Mouse (Mus musculus): ENCODE data around the gene Tsacc. TPM values are rescaled to one million over a fixed set of nuclear protein-coding genes. Genes with fewer than 3 reads are reported as not detected.

Gene Tsacc
- total RNA-seq, 1 experiment from 2014 or later, result 2.6 TPM

DNA sequence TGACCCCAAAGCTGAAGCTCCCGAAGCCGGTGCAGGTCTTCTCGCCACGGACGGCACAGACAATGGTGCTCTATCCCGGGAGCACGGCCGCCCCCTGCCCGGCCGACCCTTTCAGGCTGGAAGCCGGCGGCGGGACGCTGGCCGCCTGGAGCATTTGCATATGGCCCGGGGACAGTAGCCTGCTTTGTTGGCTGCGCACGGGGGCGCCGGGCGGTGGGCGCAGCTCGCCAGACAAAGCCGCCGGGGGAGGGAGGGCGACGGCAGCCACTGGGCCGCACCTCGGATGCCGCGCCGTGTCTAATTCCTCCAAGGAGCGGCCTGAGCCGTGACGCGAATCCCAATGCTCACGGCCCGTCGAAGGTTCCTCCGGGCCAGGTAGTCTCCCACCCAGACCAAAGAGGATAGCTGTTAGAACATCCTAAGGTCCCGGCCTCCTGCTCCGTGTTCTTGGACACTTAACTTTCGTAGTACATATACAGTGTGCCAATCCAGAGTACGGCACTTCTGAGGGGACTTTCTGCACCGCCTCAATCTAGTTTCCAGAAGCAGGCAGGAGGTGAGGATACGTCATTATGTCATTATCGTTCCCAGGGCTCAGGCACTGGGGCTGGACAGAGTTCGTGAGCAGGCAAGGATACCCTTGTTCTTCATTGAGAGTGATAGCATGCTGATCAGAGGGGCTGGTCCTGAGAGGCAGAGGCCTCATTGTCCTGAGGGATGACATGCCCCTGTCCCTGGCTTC, 55.6 kb downstream of the Tsacc start:
- no peak for ATAC-seq (replicated peaks; ENCODE audit: low read depth, poor library complexity, severe bottlenecking)

DNA sequence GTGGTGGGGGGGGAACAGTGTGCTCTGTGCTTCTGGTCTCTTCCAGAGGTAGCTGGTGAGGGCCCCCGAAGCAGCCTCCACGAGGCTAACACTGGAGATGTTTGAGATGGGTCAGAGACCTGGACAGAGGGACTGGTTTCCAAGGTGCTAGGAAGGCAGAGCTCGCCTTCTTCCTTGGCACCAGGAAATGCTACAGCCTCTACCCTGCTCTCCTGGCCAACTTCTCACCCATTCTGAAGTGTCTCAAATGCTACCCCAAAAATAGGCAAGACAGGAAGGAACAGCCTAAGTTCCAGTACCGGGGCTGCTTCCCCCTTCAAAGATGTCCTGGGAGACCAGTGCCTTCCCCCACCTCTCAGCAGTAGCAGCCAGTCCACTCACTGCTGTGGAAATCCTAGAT, 57.4 kb downstream of the Tsacc start:
- ATAC-seq (replicated peaks; ENCODE audit: low read depth, poor library complexity, severe bottlenecking), result no peak

DNA sequence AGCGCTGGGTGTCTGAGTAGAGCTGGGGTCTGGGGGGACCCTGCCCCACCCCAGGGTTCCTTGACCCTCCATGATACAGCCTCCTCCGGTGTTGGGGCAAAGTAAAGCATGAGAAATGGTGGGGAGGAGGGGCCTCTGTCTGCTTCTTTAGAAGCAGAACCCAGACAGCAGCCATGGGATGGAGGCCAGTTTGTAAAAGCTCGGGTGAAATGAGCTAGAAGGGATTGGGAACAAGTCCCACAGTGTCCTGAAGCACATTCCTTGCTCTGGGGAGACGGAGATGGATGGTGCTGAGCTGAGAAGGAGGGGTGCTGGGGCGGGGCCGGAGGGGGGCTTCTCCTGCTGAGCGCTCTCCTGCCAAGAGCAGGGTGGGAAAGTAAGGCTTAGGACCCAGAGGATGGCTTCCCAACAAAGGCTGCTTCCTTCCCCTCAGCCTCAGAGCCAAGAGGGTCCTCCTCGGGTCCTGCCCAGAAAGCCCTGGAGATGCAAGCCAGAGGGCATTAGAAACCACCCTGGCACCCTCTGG, 57.9 kb downstream of the Tsacc start:
- no peak for ATAC-seq (replicated peaks; ENCODE audit: low read depth, poor library complexity, severe bottlenecking)

DNA sequence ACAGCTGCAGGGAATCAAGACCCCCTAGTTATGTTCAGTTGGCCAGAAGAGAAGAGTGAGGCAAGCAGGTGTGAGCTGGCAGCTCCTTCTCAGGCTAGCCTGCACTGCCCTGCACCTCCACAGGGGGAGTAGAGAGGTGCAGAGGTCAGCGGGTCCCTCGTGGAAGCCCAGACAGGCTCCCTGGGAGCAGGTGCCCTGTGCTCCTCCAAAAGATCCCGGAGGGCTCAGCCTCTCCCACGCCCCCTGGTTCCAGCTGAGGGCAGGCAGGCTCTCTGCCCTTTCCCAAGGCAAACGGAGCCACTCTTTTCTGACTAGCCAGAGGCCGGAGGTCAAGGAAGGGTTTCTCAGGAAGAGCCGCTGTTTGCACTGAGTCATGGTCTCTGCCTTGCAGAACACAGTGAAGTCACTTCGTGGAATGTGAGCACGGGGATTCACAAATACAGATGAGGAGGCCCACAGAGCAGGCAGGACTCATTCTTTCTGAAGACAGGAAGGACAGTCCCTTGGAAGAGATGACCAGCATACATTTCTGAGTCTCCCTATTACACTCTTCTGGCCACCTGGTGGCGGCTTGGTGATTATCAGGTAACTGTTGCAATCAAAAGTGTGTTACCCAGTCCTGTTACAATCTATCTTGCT, 59.1 kb downstream of the Tsacc start:
- ATAC-seq (replicated peaks; ENCODE audit: low read depth, poor library complexity, severe bottlenecking), result peak; percentile 74

DNA sequence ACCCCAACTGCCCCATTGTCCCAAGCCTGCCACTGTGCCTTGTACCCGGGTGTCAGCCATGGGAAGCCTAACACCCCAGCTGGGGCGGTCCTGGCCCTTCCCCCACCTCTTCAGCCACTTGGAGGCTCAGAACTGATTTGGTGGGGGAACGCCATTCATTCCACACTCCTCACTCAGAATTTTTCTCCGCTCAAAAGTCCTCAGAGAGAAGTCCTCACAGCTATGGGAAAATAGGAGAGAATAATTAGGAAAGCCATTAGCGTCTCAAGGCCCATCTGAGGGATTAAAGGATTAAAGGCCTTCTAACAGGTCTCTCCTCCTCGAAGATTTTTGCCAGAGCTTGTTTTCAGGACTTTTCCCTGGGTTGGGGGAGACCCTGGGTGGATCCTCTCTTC, 59.6 kb downstream of the Tsacc start:
- ATAC-seq (replicated peaks; ENCODE audit: low read depth, poor library complexity, severe bottlenecking), result no peak

DNA sequence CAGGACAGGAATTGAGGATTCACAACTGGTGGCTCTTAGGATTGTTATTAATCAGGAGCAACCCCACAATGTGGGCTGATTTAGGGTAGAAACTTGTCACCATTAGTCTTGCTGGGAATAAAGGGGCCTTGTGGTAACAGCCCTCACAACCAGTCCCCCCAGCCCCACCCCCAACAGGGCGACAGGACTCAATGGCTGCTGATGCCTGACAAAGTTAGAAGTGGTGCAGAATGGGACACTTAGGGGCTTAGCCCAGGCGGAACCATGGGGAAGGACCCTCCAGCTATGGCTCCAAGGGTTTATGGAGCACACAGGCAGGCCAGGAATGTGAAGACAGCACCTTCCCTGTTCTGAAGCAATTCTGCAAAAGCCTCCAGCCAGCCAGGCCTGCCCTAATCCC, 61.2 kb downstream of the Tsacc start:
- no peak for ATAC-seq (replicated peaks; ENCODE audit: low read depth, poor library complexity, severe bottlenecking)

DNA sequence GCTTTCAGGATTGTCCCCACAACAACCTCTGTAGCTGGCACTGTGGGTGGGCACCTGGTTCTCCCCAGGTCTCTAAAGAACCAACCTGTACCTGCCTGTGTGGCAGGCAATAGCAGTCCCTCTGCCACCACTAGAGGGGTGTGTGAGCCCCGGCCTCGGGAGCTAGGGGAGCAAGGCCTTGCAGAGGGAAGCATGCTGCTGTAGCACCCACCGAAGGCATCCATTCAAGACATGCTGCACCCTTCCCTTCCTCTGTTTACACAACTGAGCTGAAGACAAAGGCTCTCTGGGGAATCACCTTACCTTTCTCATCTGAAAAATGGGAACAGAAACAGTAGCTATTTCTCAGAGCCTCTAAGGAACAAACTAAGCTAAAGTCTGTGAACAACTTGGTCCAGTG, 61.6 kb downstream of the Tsacc start:
- ATAC-seq (replicated peaks; ENCODE audit: low read depth, poor library complexity, severe bottlenecking), result no peak

DNA sequence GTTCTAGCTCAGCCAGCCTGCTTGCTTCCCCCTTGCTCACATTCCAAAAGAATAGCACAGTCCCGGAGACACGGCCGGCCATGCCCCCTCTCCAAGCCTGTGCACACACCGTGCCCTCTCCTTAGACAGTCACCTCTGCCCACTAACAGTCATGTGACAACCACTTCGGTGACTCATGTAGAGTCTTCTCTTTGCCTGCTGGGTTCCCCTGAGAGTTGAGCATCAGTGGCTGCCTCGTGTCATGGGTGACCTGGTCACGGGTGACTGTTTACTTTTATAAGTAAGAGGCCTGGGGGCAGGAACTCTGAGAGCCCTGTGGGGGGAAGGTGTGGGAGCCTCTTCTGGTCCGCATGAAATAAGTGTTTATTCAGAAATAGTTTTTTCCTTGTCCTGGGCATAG, 62.8 kb downstream of the Tsacc start:
- ATAC-seq (replicated peaks; ENCODE audit: low read depth, poor library complexity, severe bottlenecking), result no peak

DNA sequence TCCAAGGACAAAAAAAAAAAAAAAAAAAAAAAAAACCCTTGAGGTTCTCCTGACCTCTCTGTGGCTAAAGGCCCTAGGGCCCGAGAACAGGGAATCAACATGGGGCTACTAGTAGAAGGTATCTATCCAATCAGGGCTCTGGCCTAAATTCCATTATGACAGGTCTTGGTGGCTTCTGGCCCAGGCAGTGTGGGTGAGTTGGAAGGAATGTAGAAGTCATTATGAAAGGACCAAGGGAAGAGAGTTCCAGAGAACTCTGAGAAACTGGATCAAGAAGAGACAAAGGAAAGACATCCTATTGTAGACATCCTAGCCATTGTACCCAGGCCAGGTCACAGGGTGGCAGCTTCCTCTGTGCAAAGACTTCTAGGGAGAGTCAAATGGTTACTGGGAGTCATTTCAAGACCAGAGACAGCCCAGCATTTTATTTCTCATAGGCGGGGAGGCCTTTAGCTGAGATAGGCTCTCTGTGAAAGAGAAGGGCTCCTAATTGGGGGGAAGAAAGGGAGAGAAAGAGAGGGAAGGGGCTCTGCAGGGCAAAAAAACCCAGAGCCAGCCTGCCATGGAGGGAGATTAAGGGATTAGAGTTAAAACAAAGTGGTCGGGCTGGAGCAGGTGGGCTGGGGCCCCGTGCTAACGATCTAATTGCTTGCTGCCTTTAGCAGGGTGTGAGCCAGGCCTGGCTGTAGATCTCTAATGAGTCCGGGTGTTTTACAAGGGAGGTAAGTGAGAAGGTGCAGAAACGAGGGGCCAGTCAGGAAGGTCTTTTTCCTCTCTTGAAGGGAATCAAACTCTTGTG, 63.7 kb downstream of the Tsacc start:
- ATAC-seq (replicated peaks; ENCODE audit: low read depth, poor library complexity, severe bottlenecking), result no peak

Other genes with a start within 250 kb of the Tsacc start
- gene Naxe, start 238.5 kb downstream of the Tsacc start, total RNA-seq (2017), result 29.6 and 33.9 TPM in 2 replicates
- not detected in 2 replicates for gene Ttc24, start 218.7 kb downstream of the Tsacc start, total RNA-seq (2017)
- 13.5 and 17.2 TPM in 2 replicates for gene Iqgap3, start 215.0 kb downstream of the Tsacc start, total RNA-seq (2017)
- gene Mef2d, start 154.6 kb downstream of the Tsacc start, total RNA-seq (2017), result 32.2 and 46.4 TPM in 2 replicates
- not detected in 2 replicates for gene Rhbg, start 42.3 kb downstream of the Tsacc start, total RNA-seq (2017)
- not detected in 2 replicates for gene Gm38392, start 9.8 kb downstream of the Tsacc start, total RNA-seq (2017)
- 331 and 375 TPM in 2 replicates for gene Cct3, start 117 bp upstream of the Tsacc start, total RNA-seq (2017)
- gene Glmp, start 28.0 kb upstream of the Tsacc start, total RNA-seq (2017), result 8.6 and 19.4 TPM in 2 replicates
- gene Tmem79, start 39.1 kb upstream of the Tsacc start, total RNA-seq (2017), result 6.7 TPM in 1 of 2 replicates, not detected in the other
- gene Smg5, start 39.3 kb upstream of the Tsacc start, total RNA-seq (2017), result 48.9 and 61.2 TPM in 2 replicates
- not detected in 2 replicates for gene Paqr6, start 67.6 kb upstream of the Tsacc start, total RNA-seq (2017)
- not detected in 2 replicates for gene Bglap3, start 75.7 kb upstream of the Tsacc start, total RNA-seq (2017)
- gene Bglap2, start 81.7 kb upstream of the Tsacc start, total RNA-seq (2017), result not detected in 2 replicates
- not detected in 2 replicates for gene Bglap, start 87.5 kb upstream of the Tsacc start, total RNA-seq (2017)
- gene Pmf1, start 113.3 kb upstream of the Tsacc start, total RNA-seq (2017), result 88.3 and 107 TPM in 2 replicates
- gene Slc25a44, start 128.1 kb upstream of the Tsacc start, total RNA-seq (2017), result 16.8 and 17.1 TPM in 2 replicates
- 2.5 and 4.7 TPM in 2 replicates for gene Sema4a, start 164.2 kb upstream of the Tsacc start, total RNA-seq (2017)
- 19.3 and 25.6 TPM in 2 replicates for gene Lmna, start 213.0 kb upstream of the Tsacc start, total RNA-seq (2017)
- 7.2 and 9.6 TPM in 2 replicates for gene Mex3a, start 235.4 kb upstream of the Tsacc start, total RNA-seq (2017)

Measured in common myeloid progenitor, adult 5-6 weeks (primary cell).